Mouse (Mus musculus): ENCODE data around the gene Atraid. TPM values are rescaled to one million over a fixed set of nuclear protein-coding genes. Genes with fewer than 3 reads are reported as not detected.
"Not testable (repeated sequence)": the region's sequence is repeated elsewhere in the genome, so short reads cannot be mapped to it uniquely, and the experiment has no call there.

The Atraid gene
- polyA plus RNA-seq (2015; fragmentation: Nextera tagmentation; extraction: Ambion mirVana): 161 and 164 TPM in 2 replicates

GRCm38 (mm10) chr5:31047848-31048762, at the start of gene Atraid:
Atraid (plus strand) TSS chr5:31048312.
- Histone ChIP-seq H3K27ac (peak within 1 kb of the TSS; percentile 98), H3K36me3 (replicated peaks) (no peaks in the 10 kb centered on the region; the same call in 1 of the 2 replicates), H3K4me1 (peaks cover 18% of the 10 kb centered on the region), H3K4me2 (peak within 1 kb of the TSS; percentile 74), H3K27me3 (replicated peaks) (no peaks in the 10 kb centered on the region), H3K4me3 (peak within 1 kb of the TSS; percentile 80), H3K9ac (peak within 1 kb of the TSS; percentile 91), H3K9me3 (no peaks in the 10 kb centered on the region)
- 1% methylated on average over 73 of the region's 73 CpGs for WGBS
- peak; percentile 97 for ATAC-seq (replicated peaks)

- no peak for ATAC-seq (replicated peaks)
- Histone ChIP-seq H3K27ac (no peak overlapping the region), H3K9me3 (no peaks in the 10 kb centered on the region), H3K9ac (no peak overlapping the region), H3K27me3 (replicated peaks) (no peaks in the 10 kb centered on the region), H3K36me3 (replicated peaks) (no peaks in the 10 kb centered on the region), H3K4me2 (no peak overlapping the region), H3K4me3 (no peak overlapping the region), H3K4me1 (no peaks in the 10 kb centered on the region)
- WGBS: 56% methylated on average over 5 of the region's 5 CpGs
Observed at GRCm38 (mm10) chr5:30999324-30999723, 48.8 kb upstream of the Atraid start.

- Histone ChIP-seq H3K4me1 (no peaks in the 10 kb centered on the region), H3K27me3 (replicated peaks) (no peaks in the 10 kb centered on the region), H3K9ac (no peak overlapping the region), H3K4me2 (no peak overlapping the region), H3K4me3 (no peak overlapping the region), H3K27ac (no peak overlapping the region), H3K9me3 (no peaks in the 10 kb centered on the region), H3K36me3 (replicated peaks) (no peaks in the 10 kb centered on the region)
- no peak for ATAC-seq (replicated peaks)
- 76% methylated on average over 7 of the region's 7 CpGs for WGBS
Observed at GRCm38 (mm10) chr5:31000122-31000521, 48.0 kb upstream of the Atraid start.

- H3K27me3 ChIP-seq (replicated peaks): no peaks in the 10 kb centered on the region
- H3K4me1 ChIP-seq: no peaks in the 10 kb centered on the region
- no peaks in the 10 kb centered on the region for H3K36me3 ChIP-seq (replicated peaks)
- H3K9me3 ChIP-seq: no peaks in the 10 kb centered on the region
- no peak for ATAC-seq (replicated peaks)
- H3K9ac ChIP-seq: no peak overlapping the region
- no peak overlapping the region for H3K4me3 ChIP-seq
- H3K4me2 ChIP-seq: no peak overlapping the region
- WGBS: 88% methylated on average over 2 of the region's 2 CpGs
- H3K27ac ChIP-seq: no peak overlapping the region
Observed at GRCm38 (mm10) chr5:31000993-31001392, 47.1 kb upstream of the Atraid start.

GRCm38 (mm10) chr5:31001560-31001959, 46.6 kb upstream of the Atraid start:
- H3K4me2 ChIP-seq: no peak overlapping the region
- H3K9me3 ChIP-seq: no peaks in the 10 kb centered on the region
- H3K9ac ChIP-seq: no peak overlapping the region
- no peaks in the 10 kb centered on the region for H3K36me3 ChIP-seq (replicated peaks)
- no peaks in the 10 kb centered on the region for H3K4me1 ChIP-seq
- H3K27me3 ChIP-seq (replicated peaks): no peaks in the 10 kb centered on the region
- H3K4me3 ChIP-seq: no peak overlapping the region
- ATAC-seq (replicated peaks): no peak
- no peak overlapping the region for H3K27ac ChIP-seq
- WGBS: 74% methylated on average over 4 of the region's 4 CpGs

GRCm38 (mm10) chr5:31004184-31004583, 43.9 kb upstream of the Atraid start:
- Histone ChIP-seq H3K4me2 (no peak overlapping the region), H3K27ac (no peak overlapping the region), H3K9me3 (no peaks in the 10 kb centered on the region), H3K4me3 (no peak overlapping the region), H3K27me3 (replicated peaks) (no peaks in the 10 kb centered on the region), H3K9ac (no peak overlapping the region), H3K36me3 (replicated peaks) (no peaks in the 10 kb centered on the region), H3K4me1 (no peaks in the 10 kb centered on the region)
- WGBS: 3% methylated on average over 5 of the region's 5 CpGs
- ATAC-seq (replicated peaks): peak; percentile 65

GRCm38 (mm10) chr5:31012737-31013136, 35.4 kb upstream of the Atraid start:
- Histone ChIP-seq H3K27ac (no peak overlapping the region), H3K27me3 (replicated peaks) (no peaks in the 10 kb centered on the region), H3K9me3 (no peaks in the 10 kb centered on the region), H3K4me1 (no peaks in the 10 kb centered on the region), H3K36me3 (replicated peaks) (no peaks in the 10 kb centered on the region), H3K4me3 (no peak overlapping the region), H3K4me2 (no peak overlapping the region), H3K9ac (no peak overlapping the region)
- no peak for ATAC-seq (replicated peaks)
- 77% methylated on average over 3 of the region's 3 CpGs for WGBS

GRCm38 (mm10) chr5:31015913-31016312, 32.2 kb upstream of the Atraid start:
- Histone ChIP-seq H3K9ac (no peak overlapping the region), H3K36me3 (replicated peaks) (no peaks in the 10 kb centered on the region), H3K9me3 (no peaks in the 10 kb centered on the region), H3K4me1 (no peaks in the 10 kb centered on the region), H3K4me3 (no peak overlapping the region), H3K27me3 (replicated peaks) (no peaks in the 10 kb centered on the region), H3K27ac (no peak overlapping the region), H3K4me2 (no peak overlapping the region)
- ATAC-seq (replicated peaks): no peak
- WGBS: 78% methylated on average over 2 of the region's 2 CpGs

- H3K27me3 ChIP-seq (replicated peaks); H3K36me3 ChIP-seq (replicated peaks); H3K4me3 ChIP-seq; H3K4me1 ChIP-seq; H3K9ac ChIP-seq; ATAC-seq (replicated peaks); H3K27ac ChIP-seq; H3K4me2 ChIP-seq; H3K9me3 ChIP-seq: not testable (repeated sequence)
- 86% methylated on average over 5 of the region's 5 CpGs for WGBS
Observed at GRCm38 (mm10) chr5:31021790-31022189, 26.3 kb upstream of the Atraid start.

- no peaks in the 10 kb centered on the region for H3K27me3 ChIP-seq (replicated peaks)
- no peak overlapping the region for H3K4me3 ChIP-seq
- H3K36me3 ChIP-seq (replicated peaks): no peaks in the 10 kb centered on the region
- no peak overlapping the region for H3K4me2 ChIP-seq
- H3K27ac ChIP-seq: no peak overlapping the region
- peaks cover 3% of the 10 kb centered on the region for H3K4me1 ChIP-seq
- H3K9ac ChIP-seq: no peak overlapping the region
- ATAC-seq (replicated peaks): no peak
- 20% methylated on average over 1 of the region's 1 CpGs for WGBS
- H3K9me3 ChIP-seq: no peaks in the 10 kb centered on the region
Observed at GRCm38 (mm10) chr5:31022690-31023089, 25.4 kb upstream of the Atraid start.

- Histone ChIP-seq H3K4me2 (no peak overlapping the region), H3K27me3 (replicated peaks) (no peaks in the 10 kb centered on the region), H3K27ac (no peak overlapping the region), H3K36me3 (replicated peaks) (no peaks in the 10 kb centered on the region), H3K9ac (no peak overlapping the region), H3K4me3 (no peak overlapping the region), H3K4me1 (peaks cover 3% of the 10 kb centered on the region), H3K9me3 (no peaks in the 10 kb centered on the region)
- WGBS: 7% methylated on average over 3 of the region's 4 CpGs
- no peak for ATAC-seq (replicated peaks)
Observed at GRCm38 (mm10) chr5:31023254-31023653, 24.9 kb upstream of the Atraid start.

GRCm38 (mm10) chr5:31024641-31025040, 23.5 kb upstream of the Atraid start:
- Histone ChIP-seq H3K4me1 (peaks cover 3% of the 10 kb centered on the region), H3K4me2 (no peak overlapping the region), H3K4me3 (no peak overlapping the region), H3K27ac (no peak overlapping the region), H3K36me3 (replicated peaks) (no peaks in the 10 kb centered on the region), H3K9me3 (no peaks in the 10 kb centered on the region), H3K27me3 (replicated peaks) (no peaks in the 10 kb centered on the region), H3K9ac (no peak overlapping the region)
- ATAC-seq (replicated peaks): no peak

- H3K27me3 ChIP-seq (replicated peaks): no peaks in the 10 kb centered on the region
- no peaks in the 10 kb centered on the region for H3K4me1 ChIP-seq
- no peak overlapping the region for H3K9ac ChIP-seq
- no peaks in the 10 kb centered on the region for H3K9me3 ChIP-seq
- no peak overlapping the region for H3K4me3 ChIP-seq
- no peak overlapping the region for H3K27ac ChIP-seq
- no peak for ATAC-seq (replicated peaks)
- H3K4me2 ChIP-seq: no peak overlapping the region
- no peaks in the 10 kb centered on the region for H3K36me3 ChIP-seq (replicated peaks)
- WGBS: 94% methylated on average over 4 of the region's 4 CpGs
Observed at GRCm38 (mm10) chr5:31030926-31031325, 17.2 kb upstream of the Atraid start.
